Mouse (Mus musculus) megakaryocyte, embryonic 14.5 days (primary cell): ENCODE data around the gene BC048562.

Source experiments
- FLI1 ChIP-seq: IDR thresholded peaks from 2 replicates; pipeline ENCODE4 v1.6.1; 2012; ENCODE audit warnings: low read length, inconsistent platforms, mixed read lengths
- GATA1 ChIP-seq: IDR thresholded peaks from 3 replicates; pipeline ENCODE4 v1.6.1; 2012; ENCODE audit warnings: mixed read lengths, low read length, inconsistent platforms, borderline replicate concordance

DNA sequence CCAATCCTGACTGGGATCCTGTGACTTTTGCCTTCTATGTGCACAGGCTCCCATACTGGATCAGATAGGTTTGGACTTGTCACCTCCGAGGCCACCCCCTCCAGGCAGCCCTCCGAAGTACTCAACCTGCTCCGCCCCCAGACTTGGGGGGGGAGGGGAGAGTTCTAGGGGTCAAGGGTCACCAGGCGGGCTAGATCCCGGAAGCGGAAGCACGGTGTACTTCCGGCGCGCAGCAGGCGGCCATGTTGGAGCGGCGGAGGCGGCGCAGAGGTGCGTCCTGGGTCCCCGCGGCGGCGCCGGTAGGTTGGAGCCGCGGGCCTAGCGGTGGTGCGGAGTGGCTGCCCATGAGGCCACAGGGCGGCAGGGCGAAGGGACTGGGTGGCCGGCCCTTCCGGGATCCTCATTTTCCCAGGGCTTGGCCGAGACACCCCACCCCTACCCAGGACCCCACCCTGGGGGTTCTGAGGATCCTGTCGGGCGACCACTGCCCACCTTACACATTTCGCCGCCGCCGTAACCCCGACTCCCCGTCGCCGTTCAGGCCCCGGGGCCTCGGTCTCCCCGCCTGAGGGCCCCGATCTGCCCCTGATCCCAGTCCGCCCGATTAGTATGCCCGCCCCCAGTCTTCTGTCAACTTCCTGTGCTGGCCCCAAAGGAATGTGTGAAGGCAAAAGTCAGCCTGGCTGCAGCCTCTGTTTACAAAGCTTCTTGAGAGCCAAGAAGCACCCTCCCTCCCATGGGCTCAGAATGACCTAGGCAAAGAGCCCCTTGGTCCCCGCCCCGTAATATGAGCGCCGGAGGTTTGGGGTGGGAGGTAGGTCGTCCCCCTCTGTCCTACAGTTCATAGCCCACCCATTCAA is 24.3 kb downstream of the BC048562 start, which contains the start of gene Ccdc71:
- TF ChIP-seq GATA1 (no peak), FLI1 (peak; percentile 66; the same call in 1 of the 2 replicates)
